Mouse (Mus musculus) midbrain, embryonic 10.5 days (tissue): ENCODE data around the gene 2010109A12Rik. TPM values are rescaled to one million over a fixed set of nuclear protein-coding genes. Genes with fewer than 3 reads are reported as not detected.
A peak's percentile ranks its signal among the peaks of the same experiment; 100 is the strongest.

ENCODE experiments used
- DNase-seq: peaks from one replicate; pipeline ENCODE4 v3.0.0-alpha.2; 2017; ENCODE audit warnings: low spot score
- H3K27ac ChIP-seq: fragments of 300-500 bp; sonication (generic); replicated peaks from 2 replicates; pipeline ENCODE4 v1.5.1; 2016; ENCODE audit warnings: mild to moderate bottlenecking
- H3K27me3 ChIP-seq: fragments of 300-500 bp; sonication (generic); 2 replicates; pipeline ENCODE4 v1.6.1; 2016; ENCODE audit warnings: low read depth, mild to moderate bottlenecking; ENCODE audit not compliant: poor library complexity, severe bottlenecking
- H3K36me3 ChIP-seq: fragments of 300-500 bp; sonication (generic); 2 replicates; pipeline ENCODE4 v1.6.1; 2016; ENCODE audit warnings: mild to moderate bottlenecking, moderate library complexity
- H3K4me1 ChIP-seq: fragments of 300-500 bp; sonication (generic); 2 replicates; pipeline ENCODE4 v1.6.1; 2016
- H3K4me3 ChIP-seq: fragments of 300-500 bp; sonication (generic); 2 replicates; pipeline ENCODE4 v1.5.1; 2016; ENCODE audit warnings: mild to moderate bottlenecking, moderate library complexity
- H3K9me3 ChIP-seq: fragments of 300-500 bp; sonication (generic); replicated peaks from 2 replicates; pipeline ENCODE4 v1.6.1; 2016; ENCODE audit warnings: mild to moderate bottlenecking
- WGBS: fragments of 180-500 bp; shearing (Covaris S2); methylation state at CpG from one replicate; pipeline ENCODE4 v1.1.7; 2016; 5-methylcytosine and 5-hydroxymethylcytosine counted together
- polyA plus RNA-seq: library from polyadenylated mRNA; unstranded; fragments of >200 nt; fragmentation: Nextera tagmentation; extraction: Ambion mirVana; gene quantifications from 2 replicates; pipeline ENCODE4 v1.2.1, GENCODE M21; 2016

2010109A12Rik gene
- 2.7 and 3.0 TPM in 2 replicates for polyA plus RNA-seq

- peak; percentile 96 for DNase-seq
- H3K36me3 ChIP-seq = peaks cover 10% of the 10 kb centered on the region
- H3K27me3 ChIP-seq = no peaks in the 10 kb centered on the region
- H3K4me3 ChIP-seq = peak within 1 kb of the TSS; percentile 93
- H3K4me1 ChIP-seq = peaks cover 35% of the 10 kb centered on the region
- peak within 1 kb of the TSS; percentile 98 for H3K27ac ChIP-seq
- H3K9me3 ChIP-seq = no peaks in the 10 kb centered on the region
- under 1% methylated on average over 79 of the region's 79 CpGs for WGBS
Measured at GRCm38 (mm10) chr5:93206109-93207005, at the start of gene 2010109A12Rik, which contains the start of gene Ccni. Gene 2010109A12Rik, plus strand, starts transcription at chr5:93206518. Gene Ccni, minus strand, starts transcription at chr5:93206495.

- 93% methylated on average over 3 of the region's 3 CpGs for WGBS
- DNase-seq = peak; percentile 35
Measured at GRCm38 (mm10) chr5:93163541-93163940, 42.8 kb upstream of the 2010109A12Rik start.

GRCm38 (mm10) chr5:93167919-93168516 is 38.3 kb upstream of the 2010109A12Rik start:
- no peak for DNase-seq
- no peak overlapping the region for H3K27ac ChIP-seq
- H3K4me1 ChIP-seq = no peaks in the 10 kb centered on the region
- WGBS = 93% methylated on average over 11 of the region's 11 CpGs
- H3K27me3 ChIP-seq = no peaks in the 10 kb centered on the region
- H3K9me3 ChIP-seq = no peaks in the 10 kb centered on the region
- peaks cover 96% of the 10 kb centered on the region for H3K36me3 ChIP-seq
- H3K4me3 ChIP-seq = no peak overlapping the region

More at GRCm38 (mm10) chr5:93163541-93163940, 42.8 kb upstream of the 2010109A12Rik start:
- peaks cover 99% of the 10 kb centered on the region for H3K36me3 ChIP-seq
- H3K4me3 ChIP-seq = no peak overlapping the region
- H3K9me3 ChIP-seq = no peaks in the 10 kb centered on the region
- H3K27me3 ChIP-seq = no peaks in the 10 kb centered on the region
- H3K27ac ChIP-seq = no peak overlapping the region
- no peaks in the 10 kb centered on the region for H3K4me1 ChIP-seq

- WGBS = 87% methylated on average over 6 of the region's 6 CpGs
- no peak overlapping the region for H3K27ac ChIP-seq
- H3K36me3 ChIP-seq = peaks cover 96% of the 10 kb centered on the region
Measured at GRCm38 (mm10) chr5:93168654-93169053, 37.7 kb upstream of the 2010109A12Rik start.

GRCm38 (mm10) chr5:93171420-93171819 is 34.9 kb upstream of the 2010109A12Rik start:
- no peaks in the 10 kb centered on the region for H3K9me3 ChIP-seq
- peaks cover 94% of the 10 kb centered on the region for H3K36me3 ChIP-seq
- no peaks in the 10 kb centered on the region for H3K27me3 ChIP-seq
- H3K27ac ChIP-seq = no peak overlapping the region
- H3K4me3 ChIP-seq = no peak overlapping the region
- H3K4me1 ChIP-seq = no peaks in the 10 kb centered on the region
- WGBS = 94% methylated on average over 15 of the region's 15 CpGs
- peak; percentile 7 for DNase-seq

More at GRCm38 (mm10) chr5:93168654-93169053, 37.7 kb upstream of the 2010109A12Rik start:
- DNase-seq = no peak
- H3K27me3 ChIP-seq = no peaks in the 10 kb centered on the region
- no peaks in the 10 kb centered on the region for H3K4me1 ChIP-seq
- no peaks in the 10 kb centered on the region for H3K9me3 ChIP-seq
- no peak overlapping the region for H3K4me3 ChIP-seq

GRCm38 (mm10) chr5:93172536-93172935 is 33.8 kb upstream of the 2010109A12Rik start:
- Histone ChIP-seq H3K9me3 (no peaks in the 10 kb centered on the region), H3K27me3 (no peaks in the 10 kb centered on the region), H3K4me3 (no peak overlapping the region), H3K27ac (no peak overlapping the region), H3K4me1 (no peaks in the 10 kb centered on the region), H3K36me3 (peaks cover 94% of the 10 kb centered on the region)
- peak; percentile 8 for DNase-seq
- WGBS = 87% methylated on average over 6 of the region's 6 CpGs

- no peaks in the 10 kb centered on the region for H3K9me3 ChIP-seq
- 93% methylated on average over 6 of the region's 6 CpGs for WGBS
- peaks cover 94% of the 10 kb centered on the region for H3K36me3 ChIP-seq
- no peak overlapping the region for H3K27ac ChIP-seq
- no peaks in the 10 kb centered on the region for H3K27me3 ChIP-seq
- no peak for DNase-seq
- H3K4me3 ChIP-seq = no peak overlapping the region
- no peaks in the 10 kb centered on the region for H3K4me1 ChIP-seq
Measured at GRCm38 (mm10) chr5:93174675-93175074, 31.6 kb upstream of the 2010109A12Rik start.

GRCm38 (mm10) chr5:93178616-93179015 is 27.7 kb upstream of the 2010109A12Rik start:
- Histone ChIP-seq H3K4me3 (no peak overlapping the region), H3K9me3 (no peaks in the 10 kb centered on the region), H3K27me3 (no peaks in the 10 kb centered on the region), H3K27ac (no peak overlapping the region), H3K4me1 (no peaks in the 10 kb centered on the region), H3K36me3 (peaks cover 92% of the 10 kb centered on the region)
- no peak for DNase-seq
- WGBS = 89% methylated on average over 6 of the region's 6 CpGs

- H3K36me3 ChIP-seq = peaks cover 93% of the 10 kb centered on the region
- H3K27ac ChIP-seq = no peak overlapping the region
- no peaks in the 10 kb centered on the region for H3K9me3 ChIP-seq
- no peak for DNase-seq
- no peaks in the 10 kb centered on the region for H3K27me3 ChIP-seq
- no peaks in the 10 kb centered on the region for H3K4me1 ChIP-seq
- H3K4me3 ChIP-seq = no peak overlapping the region
- 89% methylated on average over 2 of the region's 2 CpGs for WGBS
Measured at GRCm38 (mm10) chr5:93180252-93180651, 26.1 kb upstream of the 2010109A12Rik start.

GRCm38 (mm10) chr5:93183311-93183710 is 23.0 kb upstream of the 2010109A12Rik start:
- Histone ChIP-seq H3K36me3 (peaks cover 94% of the 10 kb centered on the region), H3K27ac (no peak overlapping the region), H3K4me1 (no peaks in the 10 kb centered on the region), H3K27me3 (no peaks in the 10 kb centered on the region), H3K4me3 (no peak overlapping the region), H3K9me3 (no peaks in the 10 kb centered on the region)
- 88% methylated on average over 6 of the region's 6 CpGs for WGBS
- DNase-seq = no peak

- H3K27ac ChIP-seq = no peak overlapping the region
- H3K27me3 ChIP-seq = no peaks in the 10 kb centered on the region
- H3K36me3 ChIP-seq = peaks cover 95% of the 10 kb centered on the region
- H3K4me3 ChIP-seq = no peak overlapping the region
- no peaks in the 10 kb centered on the region for H3K4me1 ChIP-seq
- H3K9me3 ChIP-seq = no peaks in the 10 kb centered on the region
- DNase-seq = no peak
- 91% methylated on average over 6 of the region's 6 CpGs for WGBS
Measured at GRCm38 (mm10) chr5:93184548-93184947, 21.8 kb upstream of the 2010109A12Rik start.

- H3K9me3 ChIP-seq = no peaks in the 10 kb centered on the region
- no peak overlapping the region for H3K4me3 ChIP-seq
- no peak for DNase-seq
- no peak overlapping the region for H3K27ac ChIP-seq
- WGBS = 86% methylated on average over 3 of the region's 3 CpGs
- no peaks in the 10 kb centered on the region for H3K4me1 ChIP-seq
- H3K27me3 ChIP-seq = no peaks in the 10 kb centered on the region
- H3K36me3 ChIP-seq = peaks cover 90% of the 10 kb centered on the region
Measured at GRCm38 (mm10) chr5:93189607-93190006, 16.7 kb upstream of the 2010109A12Rik start.

GRCm38 (mm10) chr5:93190428-93190827 is 15.9 kb upstream of the 2010109A12Rik start:
- peaks cover 88% of the 10 kb centered on the region for H3K36me3 ChIP-seq

More at GRCm38 (mm10) chr5:93190428-93190827, 15.9 kb upstream of the 2010109A12Rik start:
- H3K4me1 ChIP-seq = no peaks in the 10 kb centered on the region
- no peak overlapping the region for H3K4me3 ChIP-seq
- DNase-seq = no peak
- no peak overlapping the region for H3K27ac ChIP-seq
- H3K27me3 ChIP-seq = no peaks in the 10 kb centered on the region
- 95% methylated on average over 5 of the region's 5 CpGs for WGBS
- H3K9me3 ChIP-seq = no peaks in the 10 kb centered on the region
